Mouse (Mus musculus) kidney, postnatal 0 days (tissue): ENCODE results near the gene Pappa. TPM values are rescaled to one million over a fixed set of nuclear protein-coding genes. Genes with fewer than 3 reads are reported as not detected.
A peak's percentile ranks its signal among the peaks of the same experiment; 100 is the strongest.

ENCODE experiments used
- ATAC-seq: fragments of 200-750 bp; cut with Nextera tagmentation; replicated peaks from 2 replicates; pipeline ENCODE4 v1.8.0; 2017; ENCODE audit warnings: low read depth, moderate number of reproducible peaks, moderate TSS enrichment, moderate library complexity; ENCODE audit not compliant: low FRiP score
- DNase-seq: peaks from one replicate; pipeline ENCODE4 v3.0.0-alpha.2; 2016; ENCODE audit warnings: low spot score
- H3K27ac ChIP-seq: fragments of 300-500 bp; sonication (generic); 2 replicates; pipeline ENCODE4 v1.5.1; 2014; ENCODE audit warnings: mild to moderate bottlenecking
- H3K27me3 ChIP-seq: fragments of 300-500 bp; sonication (generic); 2 replicates; pipeline ENCODE4 v1.6.1; 2014; ENCODE audit warnings: low read length, mixed read lengths; ENCODE audit not compliant: insufficient read depth
- H3K36me3 ChIP-seq: fragments of 300-500 bp; sonication (generic); 2 replicates; pipeline ENCODE4 v1.6.1; 2014; ENCODE audit warnings: low read length, mixed read lengths; ENCODE audit not compliant: insufficient read depth
- H3K4me1 ChIP-seq: fragments of 300-500 bp; sonication (generic); replicated peaks from 2 replicates; pipeline ENCODE4 v1.6.1; 2014; ENCODE audit warnings: antibody characterized with exemption, low read length, mixed read lengths; ENCODE audit not compliant: insufficient read depth
- H3K4me2 ChIP-seq: fragments of 300-500 bp; sonication (generic); 2 replicates; pipeline ENCODE4 v1.6.1; 2014; ENCODE audit warnings: mild to moderate bottlenecking, low read length, moderate library complexity, mixed read lengths
- H3K4me3 ChIP-seq: fragments of 300-500 bp; sonication (generic); replicated peaks from 2 replicates; pipeline ENCODE4 v1.5.1; 2014; ENCODE audit warnings: low read depth, low read length
- H3K9ac ChIP-seq: fragments of 300-500 bp; sonication (generic); 2 replicates; pipeline ENCODE4 v1.6.1; 2014; ENCODE audit warnings: low read depth, low read length
- H3K9me3 ChIP-seq: fragments of 300-500 bp; sonication (generic); replicated peaks from 2 replicates; pipeline ENCODE4 v1.6.1; 2016; ENCODE audit warnings: low read length, inconsistent platforms, mixed read lengths
- CTCF ChIP-seq: IDR thresholded peaks from 2 replicates; pipeline ENCODE4 v1.5.1; 2016; ENCODE audit warnings: antibody characterized with exemption, low read depth, mild to moderate bottlenecking, moderate library complexity
- WGBS: fragments of 180-500 bp; shearing (Covaris S2); extraction: QIAGEN DNeasy Blood & Tissue Kit; methylation state at CpG from one replicate; pipeline ENCODE4 v1.1.7; 2014; 5-methylcytosine and 5-hydroxymethylcytosine counted together
- polyA plus RNA-seq: library from polyadenylated mRNA; unstranded; fragments of >200 nt; fragmentation: Nextera tagmentation; extraction: Ambion mirVana; gene quantifications from 2 replicates; pipeline ENCODE4 v1.2.1, GENCODE M21; 2015

Gene Pappa
- polyA plus RNA-seq, 1 experiment from 2014 or later: 1.7 TPM

DNA sequence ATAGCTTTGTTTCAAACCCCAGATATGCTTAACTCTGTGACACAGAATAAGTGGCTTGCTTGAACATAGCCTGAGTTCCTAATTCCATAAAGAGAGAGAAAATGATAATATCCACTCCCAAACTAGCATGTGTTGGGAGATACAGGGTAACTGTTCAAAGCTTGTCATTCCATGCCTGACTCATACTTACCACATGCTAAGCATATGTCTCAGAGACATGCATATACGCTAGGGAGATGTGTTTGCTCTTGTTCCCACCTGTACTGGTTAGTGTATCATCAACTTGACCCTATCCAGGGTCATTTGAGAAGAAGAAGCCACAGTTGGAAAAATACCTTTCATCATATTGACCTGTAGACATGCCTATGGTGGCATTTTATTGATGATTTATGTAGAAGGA, 63.7 kb downstream of the Pappa start:
- no peaks in the 10 kb centered on the region for H3K36me3 ChIP-seq
- no peak overlapping the region for H3K27ac ChIP-seq
- H3K9ac ChIP-seq: no peak overlapping the region
- ATAC-seq (no peak), DNase-seq (no peak)
- WGBS: 94% methylated on average over 1 of the region's 1 CpGs
- H3K4me1 ChIP-seq: no peaks in the 10 kb centered on the region
- no peak overlapping the region for H3K4me3 ChIP-seq
- H3K9me3 ChIP-seq: no peaks in the 10 kb centered on the region
- H3K4me2 ChIP-seq: no peak overlapping the region
- no peaks in the 10 kb centered on the region for H3K27me3 ChIP-seq
- no peak for TF ChIP-seq CTCF

DNA sequence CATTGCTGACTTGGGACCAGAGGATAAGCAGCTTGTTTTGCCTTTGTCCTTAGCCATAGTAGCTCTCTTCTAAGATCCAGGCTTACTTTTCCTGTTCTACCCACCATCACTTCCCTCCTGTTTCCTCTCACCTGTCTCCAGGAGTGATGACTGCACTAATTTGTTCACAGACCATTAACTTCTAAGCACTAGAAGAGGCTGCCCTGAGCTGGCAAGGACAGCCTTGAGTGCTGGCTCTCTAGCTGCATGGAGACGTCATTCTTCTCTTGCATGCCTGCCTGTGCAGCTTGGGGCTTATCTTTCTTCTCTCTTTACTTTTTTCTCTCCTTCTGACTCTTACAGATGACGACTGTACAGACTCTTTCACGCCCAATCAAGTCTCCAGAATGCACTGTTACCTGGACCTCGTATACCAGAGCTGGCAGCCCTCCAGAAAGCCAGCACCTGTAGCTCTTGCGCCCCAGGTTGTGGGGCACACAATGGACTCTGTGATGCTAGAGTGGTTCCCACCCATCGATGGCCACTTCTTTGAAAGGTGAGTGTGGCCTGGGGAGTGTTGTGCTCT, 65.0 kb downstream of the Pappa start:
- Histone ChIP-seq H3K27me3 (no peaks in the 10 kb centered on the region), H3K4me2 (no peak overlapping the region), H3K4me3 (no peak overlapping the region), H3K27ac (no peak overlapping the region), H3K4me1 (no peaks in the 10 kb centered on the region), H3K9me3 (no peaks in the 10 kb centered on the region), H3K36me3 (no peaks in the 10 kb centered on the region), H3K9ac (no peak overlapping the region)
- 44% methylated on average over 6 of the region's 6 CpGs for WGBS
- ATAC-seq (peak; percentile 94), DNase-seq (peak; percentile 25)
- no peak for TF ChIP-seq CTCF

DNA sequence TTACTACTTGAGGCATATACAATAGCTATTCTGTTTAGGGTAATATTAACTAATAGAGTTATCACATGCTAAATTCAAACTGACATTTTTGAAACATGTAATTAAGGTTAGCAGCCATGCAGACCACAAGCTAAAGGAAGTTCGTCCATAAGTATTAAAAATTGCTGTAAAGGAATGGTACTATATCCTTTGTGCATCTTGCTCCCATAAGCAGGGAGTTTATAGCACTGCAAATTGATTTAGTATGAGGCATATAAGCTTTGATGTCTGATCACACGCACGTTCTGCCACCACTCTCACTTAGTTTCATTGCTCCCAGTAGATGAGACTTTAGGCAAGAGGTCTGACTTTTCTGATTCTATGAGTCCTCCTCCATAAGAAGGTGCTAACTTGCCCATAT, 68.8 kb downstream of the Pappa start:
- H3K9me3 ChIP-seq: no peaks in the 10 kb centered on the region
- no peak for ATAC-seq
- no peak overlapping the region for H3K27ac ChIP-seq
- no peak overlapping the region for H3K4me2 ChIP-seq
- H3K27me3 ChIP-seq: no peaks in the 10 kb centered on the region
- H3K4me1 ChIP-seq: no peaks in the 10 kb centered on the region
- H3K4me3 ChIP-seq: no peak overlapping the region
- no peak for TF ChIP-seq CTCF
- DNase-seq: no peak
- no peak overlapping the region for H3K9ac ChIP-seq
- WGBS: 64% methylated on average over 3 of the region's 3 CpGs
- no peaks in the 10 kb centered on the region for H3K36me3 ChIP-seq

DNA sequence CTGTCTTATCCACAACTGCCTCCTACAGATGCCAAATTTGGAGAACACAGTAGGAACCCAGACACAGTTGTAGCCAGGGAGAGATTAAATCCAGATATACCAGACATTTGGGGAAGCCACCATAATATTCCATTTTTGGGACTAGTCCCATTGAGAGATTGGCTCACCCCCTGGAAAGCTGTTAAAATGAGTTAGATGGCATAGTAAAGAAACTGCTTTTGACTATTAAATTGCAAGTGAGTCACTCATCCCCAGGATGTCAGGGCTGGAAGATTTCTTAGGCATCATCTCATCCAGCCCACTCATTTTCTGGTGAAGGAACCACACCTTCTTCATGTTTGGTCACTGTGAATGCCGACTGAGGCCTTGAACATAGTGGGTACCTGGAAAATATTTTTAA, 72.0 kb downstream of the Pappa start:
- WGBS: 78% methylated on average over 1 of the region's 1 CpGs
- no peak for DNase-seq
- no peaks in the 10 kb centered on the region for H3K36me3 ChIP-seq
- no peak for ATAC-seq
- no peak overlapping the region for H3K9ac ChIP-seq
- no peak overlapping the region for H3K4me3 ChIP-seq
- TF ChIP-seq CTCF: no peak
- H3K27ac ChIP-seq: no peak overlapping the region
- H3K9me3 ChIP-seq: no peaks in the 10 kb centered on the region
- no peaks in the 10 kb centered on the region for H3K4me1 ChIP-seq
- no peaks in the 10 kb centered on the region for H3K27me3 ChIP-seq
- H3K4me2 ChIP-seq: no peak overlapping the region

DNA sequence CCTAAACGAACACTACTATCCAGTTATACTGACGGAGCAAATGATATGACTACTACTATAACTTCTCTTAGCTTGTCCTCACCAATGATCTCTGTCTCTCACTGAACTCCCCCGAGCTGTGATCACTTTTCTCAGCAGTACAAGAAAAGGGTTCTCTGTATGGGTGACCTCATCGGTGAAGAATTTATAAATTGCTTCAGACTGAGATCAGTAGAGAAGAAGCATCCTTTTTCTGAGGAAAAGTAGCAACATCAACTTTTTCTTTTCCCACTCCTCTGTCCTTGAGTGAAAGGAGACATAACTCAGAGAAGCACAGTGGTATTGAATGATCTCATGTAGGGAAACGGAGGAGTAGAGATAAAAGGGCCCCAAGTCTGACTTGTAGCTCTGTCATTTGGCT, 79.7 kb downstream of the Pappa start:
- TF ChIP-seq CTCF: no peak
- no peaks in the 10 kb centered on the region for H3K9me3 ChIP-seq
- no peak for DNase-seq
- H3K4me2 ChIP-seq: no peak overlapping the region
- no peaks in the 10 kb centered on the region for H3K4me1 ChIP-seq
- no peak overlapping the region for H3K27ac ChIP-seq
- H3K36me3 ChIP-seq: no peaks in the 10 kb centered on the region
- 81% methylated on average over 5 of the region's 5 CpGs for WGBS
- H3K4me3 ChIP-seq: no peak overlapping the region
- no peak for ATAC-seq
- no peaks in the 10 kb centered on the region for H3K27me3 ChIP-seq
- H3K9ac ChIP-seq: no peak overlapping the region

DNA sequence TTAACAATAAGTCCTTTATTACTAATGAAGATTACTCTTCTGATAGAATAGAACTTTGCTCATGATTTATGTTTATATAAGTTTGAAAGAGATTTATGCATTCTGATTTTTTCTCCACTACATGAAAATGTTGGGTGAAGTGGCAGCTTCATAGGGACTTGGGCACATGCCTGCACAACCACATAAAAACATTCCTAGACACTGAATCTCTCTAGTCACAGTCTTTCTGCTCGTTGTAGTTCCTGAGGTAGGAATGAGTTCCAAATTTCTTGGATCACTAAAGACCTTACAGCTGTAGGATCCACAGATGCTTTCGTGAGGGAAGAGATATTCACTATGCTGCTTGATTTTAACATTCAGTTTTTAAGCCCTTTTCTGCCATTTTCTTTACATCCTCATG, 81.5 kb downstream of the Pappa start:
- DNase-seq (no peak), ATAC-seq (no peak)
- no peaks in the 10 kb centered on the region for H3K9me3 ChIP-seq
- H3K27ac ChIP-seq: no peak overlapping the region
- H3K36me3 ChIP-seq: no peaks in the 10 kb centered on the region
- no peak overlapping the region for H3K4me3 ChIP-seq
- H3K27me3 ChIP-seq: no peaks in the 10 kb centered on the region
- 78% methylated on average over 2 of the region's 2 CpGs for WGBS
- no peaks in the 10 kb centered on the region for H3K4me1 ChIP-seq
- H3K9ac ChIP-seq: no peak overlapping the region
- TF ChIP-seq CTCF: no peak
- H3K4me2 ChIP-seq: no peak overlapping the region

DNA sequence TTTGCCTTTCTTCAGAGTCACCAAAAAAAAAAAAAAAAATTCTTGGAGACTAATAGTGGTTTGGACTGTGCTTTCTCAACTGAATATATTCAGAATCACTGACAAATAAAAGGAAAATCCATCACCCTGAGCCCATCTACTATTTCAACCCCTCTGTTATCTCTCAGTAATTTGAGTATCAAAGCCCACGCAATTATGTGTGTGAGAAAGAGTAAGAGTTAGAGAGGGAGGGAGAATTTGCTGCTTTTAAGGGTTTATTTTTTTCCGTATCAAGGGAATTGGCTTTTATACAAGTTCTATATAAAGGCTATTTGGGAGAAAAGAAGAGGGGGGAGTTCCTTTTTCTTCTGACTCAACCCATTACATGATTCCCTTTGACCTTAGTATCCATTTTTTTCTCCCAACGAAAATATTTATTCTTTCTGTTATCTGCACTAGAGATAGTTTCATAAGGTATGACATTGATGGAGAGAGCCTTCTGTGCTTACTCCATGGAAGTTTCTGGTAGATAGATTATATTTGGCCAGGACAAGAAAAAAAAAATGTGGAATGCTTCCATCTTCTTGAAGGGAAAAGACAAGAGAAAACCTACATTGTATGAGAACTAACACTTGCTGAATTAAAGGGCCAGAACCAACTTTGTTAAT, 85.5 kb downstream of the Pappa start:
- 54% methylated on average over 3 of the region's 3 CpGs for WGBS
- no peaks in the 10 kb centered on the region for H3K9me3 ChIP-seq
- DNase-seq (no peak), ATAC-seq (no peak)
- no peak overlapping the region for H3K27ac ChIP-seq
- no peak for TF ChIP-seq CTCF
- no peaks in the 10 kb centered on the region for H3K27me3 ChIP-seq
- H3K4me3 ChIP-seq: no peak overlapping the region
- no peaks in the 10 kb centered on the region for H3K36me3 ChIP-seq
- H3K4me1 ChIP-seq: no peaks in the 10 kb centered on the region
- no peak overlapping the region for H3K4me2 ChIP-seq
- no peak overlapping the region for H3K9ac ChIP-seq
